8 mouse cellular contexts compared by ENCODE assay signal in the genomic region with DNA sequence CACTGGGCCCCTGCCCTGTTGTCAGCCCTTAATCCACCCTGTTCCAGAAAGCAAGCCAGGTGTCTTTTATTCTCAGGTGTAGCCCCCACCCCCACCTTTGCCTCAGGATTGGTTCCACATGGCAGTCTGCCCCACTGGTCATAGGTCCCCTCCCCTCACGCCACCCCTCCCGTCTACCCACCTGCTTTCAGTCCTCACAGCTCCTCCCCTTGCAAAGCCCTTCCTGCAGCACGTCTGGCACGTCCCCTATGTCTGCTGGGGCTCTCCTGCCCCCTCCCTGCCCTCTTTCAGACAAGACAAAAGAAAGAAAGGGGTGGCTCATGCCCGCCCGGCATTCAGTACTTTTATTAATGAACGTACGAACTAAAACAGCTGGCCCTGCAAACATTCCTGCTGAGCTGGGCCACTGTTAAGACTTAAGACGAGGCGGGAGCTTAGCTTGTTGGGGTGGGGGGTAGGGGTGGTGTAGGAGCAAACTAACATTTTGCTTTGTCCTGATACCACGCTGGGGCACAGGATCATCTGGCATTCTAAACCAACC. TPM values are rescaled to one million over a fixed set of nuclear protein-coding genes. Genes with fewer than 3 reads are reported as not detected.
DNase-seq lines count a peak whose midpoint lies in the region; ATAC-seq and TF ChIP-seq lines count a peak whose summit lies in the region.
"Had no signal": no experiment of that assay in that cellular context is flagged by ENCODE, and none has a peak within 500 bp of the region (broad histone marks: within the 10 kb centered on the region; RNA-seq: fewer than 3 reads in every experiment).

No protein-coding gene starts in this region.

- WGBS in embryonic facial prominence, embryonic 10.5 days: 11% methylated on average over 11 of the region's 11 CpGs
- 7% methylated on average over 11 of the region's 11 CpGs for WGBS in hindbrain, embryonic 16.5 days
- 5% methylated on average over 11 of the region's 11 CpGs for WGBS in midbrain, embryonic 16.5 days

- peak overlapping the region in 1 of 2 experiments; percentile 3; a peak in 2 of 4 replicates for H3K4me3 ChIP-seq in ES-E14 (ENCODE audit: insufficient read depth in 1 of 2, low read depth in 1 of 2, low read length in 2 of 2, poor library complexity in 1 of 2, severe bottlenecking in 1 of 2)
- peak overlapping the region; percentile 23; the same call in 1 of the 2 replicates for H3K4me3 ChIP-seq in embryonic facial prominence, embryonic 10.5 days
- H3K4me3 ChIP-seq in hindbrain, embryonic 16.5 days (ENCODE audit: low read length): no peak overlapping the region
- no peak overlapping the region for H3K4me3 ChIP-seq in midbrain, embryonic 16.5 days (ENCODE audit: low read depth, low read length)

- in situ Hi-C loops in ES-E14 (cut with MboI; ENCODE audit: low sequenced_read_pairs in 2 of 2, unreplicated experiment in 2 of 2): no loop called here

- H3K36me3 ChIP-seq in ES-E14 (ENCODE audit: control insufficient read depth, insufficient read depth, low read length, poor library complexity, severe bottlenecking): no peaks in the 10 kb centered on the region
- no peaks in the 10 kb centered on the region for H3K36me3 ChIP-seq in embryonic facial prominence, embryonic 10.5 days (replicated peaks)
- H3K36me3 ChIP-seq in hindbrain, embryonic 16.5 days (ENCODE audit: control insufficient read depth, insufficient read depth, low read length): no peaks in the 10 kb centered on the region
- no peaks in the 10 kb centered on the region for H3K36me3 ChIP-seq in midbrain, embryonic 16.5 days (ENCODE audit: control insufficient read depth, insufficient read depth, low read length)

- peak overlapping the region; percentile 68 for H3K9ac ChIP-seq in ES-E14 (ENCODE audit: insufficient read depth, low read depth, low read length, poor library complexity, severe bottlenecking)
- peak overlapping the region; percentile 7 for H3K9ac ChIP-seq in hindbrain, embryonic 16.5 days (ENCODE audit: low read depth, low read length)
- H3K9ac ChIP-seq in midbrain, embryonic 16.5 days (ENCODE audit: low read depth, low read length): 0 out of 2 replicates have a peak overlapping the region, but pooled peaks have one; percentile 16

- H3K27ac ChIP-seq in ES-E14 (ENCODE audit: insufficient read depth, low read depth, low read length, poor library complexity, severe bottlenecking): peak overlapping the region; percentile 98
- H3K27ac ChIP-seq in embryonic facial prominence, embryonic 10.5 days (replicated peaks): peak overlapping the region; percentile 86
- H3K27ac ChIP-seq in hindbrain, embryonic 16.5 days (ENCODE audit: low read depth, low read length): no peak overlapping the region; the same call in 1 of the 2 replicates
- no peak overlapping the region for H3K27ac ChIP-seq in midbrain, embryonic 16.5 days (ENCODE audit: low read length)

- H3K4me2 ChIP-seq in hindbrain, embryonic 16.5 days (ENCODE audit: low read length): no peak overlapping the region
- no peak overlapping the region for H3K4me2 ChIP-seq in midbrain, embryonic 16.5 days (ENCODE audit: low read length)

- intact Hi-C loops in left cerebral cortex, postnatal 4 days (cut with DNase I): no loop called here

- peak; percentile 94 for DNase-seq in ES-E14 (ENCODE audit: low read depth, low spot score)
- peak; percentile 85 for DNase-seq in embryonic facial prominence, embryonic 10.5 days (ENCODE audit: low spot score)
- DNase-seq in cerebellum, adult 8-10 months: no peak
- DNase-seq in left cerebral cortex, postnatal 4 days: no peak
- DNase-seq: cerebellum, postnatal 25 days had no signal

- ATAC-seq in hindbrain, embryonic 16.5 days: peak; percentile 50
- ATAC-seq in midbrain, embryonic 16.5 days: peak; percentile 60; the same call in 1 of the 2 replicates
- ATAC-seq in erythroid progenitor cell, adult 5-6 weeks (replicated peaks; ENCODE audit: low FRiP score, poor library complexity, severe bottlenecking): no peak

- no peaks in the 10 kb centered on the region for H3K27me3 ChIP-seq in embryonic facial prominence, embryonic 10.5 days (replicated peaks; ENCODE audit: low read depth, poor library complexity, severe bottlenecking)
- no peaks in the 10 kb centered on the region for H3K27me3 ChIP-seq in hindbrain, embryonic 16.5 days (replicated peaks; ENCODE audit: control insufficient read depth, insufficient read depth, low read length)
- H3K27me3 ChIP-seq in midbrain, embryonic 16.5 days (ENCODE audit: control insufficient read depth, insufficient read depth, low read depth, low read length): no peaks in the 10 kb centered on the region

- H3K9me3 ChIP-seq in ES-E14 (ENCODE audit: control insufficient read depth, insufficient read depth, low read depth, low read length): no peaks in the 10 kb centered on the region
- peaks cover 3% of the 10 kb centered on the region for H3K9me3 ChIP-seq in embryonic facial prominence, embryonic 10.5 days
- peaks cover 3% of the 10 kb centered on the region for H3K9me3 ChIP-seq in hindbrain, embryonic 16.5 days (ENCODE audit: control insufficient read depth, low read length)
- no peaks in the 10 kb centered on the region; the same call in 1 of the 2 replicates for H3K9me3 ChIP-seq in midbrain, embryonic 16.5 days (replicated peaks; ENCODE audit: control insufficient read depth, low read length, poor library complexity, severe bottlenecking)

- peaks cover 5 to 20% of the 10 kb centered on the region in 2 experiments for H3K4me1 ChIP-seq in ES-E14 (ENCODE audit: control insufficient read depth in 2 of 2, insufficient read depth in 2 of 2, low read length in 2 of 2, poor library complexity in 1 of 2)
- peaks cover 28% of the 10 kb centered on the region for H3K4me1 ChIP-seq in embryonic facial prominence, embryonic 10.5 days
- H3K4me1 ChIP-seq in hindbrain, embryonic 16.5 days (ENCODE audit: control insufficient read depth, insufficient read depth, low read depth, low read length): peaks cover 6% of the 10 kb centered on the region; the same call in 1 of the 2 replicates
- H3K4me1 ChIP-seq in midbrain, embryonic 16.5 days (ENCODE audit: control insufficient read depth, insufficient read depth, low read length): peaks cover 9% of the 10 kb centered on the region

TF ChIP-seq in ES-E14, 5 proteins besides CTCF, POLR2A, EP300 and RAD21:
- TF ChIP-seq CHD2 (IDR thresholded peaks at IDR 0.05; ENCODE audit: low read depth, low read length) (no peak), ZC3H11A (IDR thresholded peaks at IDR 0.05; ENCODE audit: borderline replicate concordance, low read depth, low read length) (no peak), HCFC1 (IDR thresholded peaks at IDR 0.05; ENCODE audit: borderline replicate concordance, insufficient read depth, low read length) (no peak), ZNF384 (IDR thresholded peaks at IDR 0.05; ENCODE audit: low read depth, low read length) (no peak), MAFK (IDR thresholded peaks at IDR 0.05; ENCODE audit: insufficient read depth, low read depth, low read length) (no peak)

RNA-seq across cellular contexts. Expression of a gene that starts 18.2 kb away (rescaled TPM):
- 1,066 and 2,076 TPM in 2 replicates for total RNA-seq in ES-E14 (2012; rRNA removed)
- 474 and 479 TPM in 2 replicates for polyA plus RNA-seq in embryonic facial prominence, embryonic 10.5 days (2016; fragmentation: Nextera tagmentation; extraction: Ambion mirVana)
- 465 and 469 TPM in 2 replicates for polyA plus RNA-seq in hindbrain, embryonic 16.5 days (2015; fragmentation: Nextera tagmentation; extraction: Ambion mirVana)
- 244 and 262 TPM in 2 replicates for polyA plus RNA-seq in midbrain, embryonic 16.5 days (2015; fragmentation: Nextera tagmentation; extraction: Ambion mirVana)
- total RNA-seq in erythroid progenitor cell, adult 5-6 weeks (2015; ENCODE audit: low replicate concordance): not detected in 2 replicates
- total RNA-seq in erythroid progenitor cell, adult 5-6 weeks (2017; ENCODE audit: low replicate concordance): not detected in 2 replicates
- total RNA-seq in left cerebral cortex, postnatal 4 days (2021): 100 to 1,000 TPM; 157 to 158 TPM

Comparison
In these comparisons a context has a peak if more than half of its experiments do, and no peak if none do; other contexts are left out.
1. DNase-seq: peak in ES-E14 (single experiment) and embryonic facial prominence, embryonic 10.5 days (single experiment); none in cerebellum, adult 8-10 months (single experiment) and left cerebral cortex, postnatal 4 days (single experiment).
2. H3K27ac ChIP-seq: peak in ES-E14 (single experiment) and embryonic facial prominence, embryonic 10.5 days (single experiment); none in hindbrain, embryonic 16.5 days (single experiment) and midbrain, embryonic 16.5 days (single experiment).
3. H3K9ac ChIP-seq: peak in every context shown above with its lines; median percentile 68 in ES-E14; 16 in midbrain, embryonic 16.5 days; 7 in hindbrain, embryonic 16.5 days.
4. RNA of a gene that starts 18.2 kb away (total RNA-seq): 1,066 to 2,076 TPM in ES-E14 and 157 to 158 TPM in left cerebral cortex, postnatal 4 days; not detected in erythroid progenitor cell, adult 5-6 weeks; every median in the first group is over 100 times any median in the second.